Mouse (Mus musculus) hindbrain, embryonic 10.5 days (tissue): ENCODE results near the gene Olfr6. TPM values are rescaled to one million over a fixed set of nuclear protein-coding genes. Genes with fewer than 3 reads are reported as not detected.
"Not testable (repeated sequence)": the region's sequence is repeated elsewhere in the genome, so short reads cannot be mapped to it uniquely, and the experiment has no call there.

ENCODE experiments used
- DNase-seq: peaks from one replicate; pipeline ENCODE4 v3.0.0-alpha.2; 2017; ENCODE audit warnings: low spot score
- H3K27ac ChIP-seq: fragments of 300-500 bp; sonication (generic); 2 replicates; pipeline ENCODE4 v1.5.1; 2016; ENCODE audit warnings: mild to moderate bottlenecking, moderate library complexity
- H3K27me3 ChIP-seq: fragments of 300-500 bp; sonication (generic); 2 replicates; pipeline ENCODE4 v1.6.1; 2016; ENCODE audit warnings: mild to moderate bottlenecking; ENCODE audit not compliant: poor library complexity, insufficient read depth, severe bottlenecking
- H3K36me3 ChIP-seq: fragments of 300-500 bp; sonication (generic); 2 replicates; pipeline ENCODE4 v1.6.1; 2016; ENCODE audit warnings: mild to moderate bottlenecking, moderate library complexity
- H3K4me1 ChIP-seq: fragments of 300-500 bp; sonication (generic); replicated peaks from 2 replicates; pipeline ENCODE4 v1.6.1; 2016; ENCODE audit warnings: mild to moderate bottlenecking
- H3K4me3 ChIP-seq: fragments of 300-500 bp; sonication (generic); 2 replicates; pipeline ENCODE4 v1.5.1; 2016; ENCODE audit warnings: mild to moderate bottlenecking, moderate library complexity
- H3K9me3 ChIP-seq: fragments of 300-500 bp; sonication (generic); 2 replicates; pipeline ENCODE4 v1.6.1; 2016; ENCODE audit warnings: mild to moderate bottlenecking, moderate library complexity
- WGBS: fragments of 180-500 bp; shearing (Covaris S2); methylation state at CpG from one replicate; pipeline ENCODE4 v1.1.7; 2016; 5-methylcytosine and 5-hydroxymethylcytosine counted together
- polyA plus RNA-seq: library from polyadenylated mRNA; unstranded; fragments of >200 nt; fragmentation: Nextera tagmentation; extraction: Ambion mirVana; gene quantifications from 2 replicates; pipeline ENCODE4 v1.2.1, GENCODE M21; 2016

The Olfr6 gene
- not detected in 2 replicates for polyA plus RNA-seq

GRCm38 (mm10) chr7:106963837-106964236 lies at the start of gene Olfr6:
Gene Olfr6 (minus strand): TSS chr7:106963937.
- 90% methylated on average over 1 of the region's 1 CpGs for WGBS
- Histone ChIP-seq H3K27me3 (no peaks in the 10 kb centered on the region), H3K9me3 (no peaks in the 10 kb centered on the region), H3K27ac (no peak within 1 kb of the TSS), H3K4me1 (no peaks in the 10 kb centered on the region), H3K36me3 (no peaks in the 10 kb centered on the region), H3K4me3 (no peak within 1 kb of the TSS)
- DNase-seq = no peak

GRCm38 (mm10) chr7:107005972-107006371 lies 42.2 kb upstream of the Olfr6 start, which contains the start of gene Olfr2:
Gene Olfr2 (minus strand): TSS chr7:107006072.
- Histone ChIP-seq H3K27ac (no peak within 1 kb of the TSS), H3K36me3 (no peaks in the 10 kb centered on the region), H3K9me3 (no peaks in the 10 kb centered on the region), H3K4me3 (no peak within 1 kb of the TSS), H3K4me1 (no peaks in the 10 kb centered on the region), H3K27me3 (no peaks in the 10 kb centered on the region)
- 59% methylated on average over 1 of the region's 1 CpGs for WGBS
- DNase-seq = no peak

DNA sequence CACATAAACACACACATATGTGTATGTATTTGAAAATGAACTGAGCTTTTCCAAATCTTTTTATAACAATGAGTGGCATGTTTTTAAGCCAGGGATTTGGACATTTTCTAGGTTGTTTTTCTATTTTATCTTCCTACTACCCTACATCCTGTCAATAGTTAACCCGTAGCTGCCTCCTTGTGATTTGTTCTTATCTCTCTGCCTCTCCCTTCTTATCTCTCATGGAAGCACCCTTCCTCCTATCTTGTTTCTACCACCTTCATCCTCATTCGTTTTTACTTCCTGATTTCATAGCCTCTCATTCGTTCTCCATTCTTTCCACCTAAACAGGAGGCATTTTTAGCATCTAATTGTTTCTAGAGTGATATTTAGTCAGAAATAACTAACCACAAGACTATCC lies 40.4 kb upstream of the Olfr6 start:
- H3K27ac ChIP-seq = no peak overlapping the region
- no peak overlapping the region for H3K4me3 ChIP-seq
- WGBS = 60% methylated on average over 3 of the region's 3 CpGs
- no peaks in the 10 kb centered on the region for H3K36me3 ChIP-seq
- H3K9me3 ChIP-seq = no peaks in the 10 kb centered on the region
- DNase-seq = no peak
- no peaks in the 10 kb centered on the region for H3K27me3 ChIP-seq
- no peaks in the 10 kb centered on the region for H3K4me1 ChIP-seq

- no peak overlapping the region for H3K27ac ChIP-seq
- H3K4me1 ChIP-seq = no peaks in the 10 kb centered on the region
- H3K36me3 ChIP-seq = no peaks in the 10 kb centered on the region
- 90% methylated on average over 7 of the region's 7 CpGs for WGBS
- H3K9me3 ChIP-seq = no peaks in the 10 kb centered on the region
- H3K27me3 ChIP-seq = no peaks in the 10 kb centered on the region
- no peak for DNase-seq
- H3K4me3 ChIP-seq = no peak overlapping the region
Measured at GRCm38 (mm10) chr7:107000798-107001197, 37.1 kb upstream of the Olfr6 start.

DNA sequence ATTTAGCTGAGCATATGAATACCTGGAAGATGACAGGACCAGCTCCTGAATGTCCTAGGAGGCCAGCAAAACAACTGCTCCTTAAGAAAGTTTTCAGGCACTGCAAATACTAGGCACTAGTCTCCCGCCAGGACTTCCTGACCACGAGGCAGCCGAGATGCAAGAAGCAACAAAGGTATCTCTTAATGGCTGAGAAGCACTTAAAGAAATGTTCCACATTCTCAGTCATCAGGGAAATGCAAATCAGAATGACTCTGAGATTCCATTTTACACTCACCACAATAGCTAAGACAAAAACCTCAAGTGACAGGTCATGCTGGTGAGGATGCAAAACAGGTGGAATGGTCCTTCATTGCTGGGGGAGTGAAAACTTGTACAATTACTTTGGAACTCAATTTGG lies 21.5 kb upstream of the Olfr6 start:
- H3K9me3 ChIP-seq = no peaks in the 10 kb centered on the region
- H3K4me1 ChIP-seq = no peaks in the 10 kb centered on the region
- 97% methylated on average over 3 of the region's 3 CpGs for WGBS
- no peaks in the 10 kb centered on the region for H3K36me3 ChIP-seq
- H3K4me3 ChIP-seq = no peak overlapping the region
- no peak overlapping the region for H3K27ac ChIP-seq
- no peaks in the 10 kb centered on the region for H3K27me3 ChIP-seq
- DNase-seq = no peak

- WGBS = 76% methylated on average over 1 of the region's 1 CpGs
- H3K9me3 ChIP-seq = no peaks in the 10 kb centered on the region
Measured at GRCm38 (mm10) chr7:106975353-106975752, 11.6 kb upstream of the Olfr6 start, which contains the start of gene Olfr711. Gene Olfr711 (minus strand): TSS chr7:106975453.

GRCm38 (mm10) chr7:106967503-106967902 lies 3.8 kb upstream of the Olfr6 start:
- DNase-seq, H3K4me3 ChIP-seq, H3K9me3 ChIP-seq, H3K27me3 ChIP-seq, H3K4me1 ChIP-seq, H3K27ac ChIP-seq, H3K36me3 ChIP-seq: not testable (repeated sequence)

More at GRCm38 (mm10) chr7:106975353-106975752, 11.6 kb upstream of the Olfr6 start, which contains the start of gene Olfr711:
- Histone ChIP-seq H3K27me3 (no peaks in the 10 kb centered on the region), H3K4me1 (no peaks in the 10 kb centered on the region), H3K27ac (no peak within 1 kb of the TSS), H3K4me3 (no peak within 1 kb of the TSS), H3K36me3 (no peaks in the 10 kb centered on the region)
- DNase-seq = no peak

GRCm38 (mm10) chr7:106948212-106948611 lies 15.5 kb downstream of the Olfr6 start, which contains the start of gene Olfr710:
Gene Olfr710 (minus strand): TSS chr7:106948312.
- WGBS = 84% methylated on average over 3 of the region's 3 CpGs
- Histone ChIP-seq H3K27ac (no peak within 1 kb of the TSS), H3K27me3 (no peaks in the 10 kb centered on the region), H3K4me1 (no peaks in the 10 kb centered on the region), H3K36me3 (no peaks in the 10 kb centered on the region), H3K9me3 (no peaks in the 10 kb centered on the region), H3K4me3 (no peak within 1 kb of the TSS)
- no peak for DNase-seq

DNA sequence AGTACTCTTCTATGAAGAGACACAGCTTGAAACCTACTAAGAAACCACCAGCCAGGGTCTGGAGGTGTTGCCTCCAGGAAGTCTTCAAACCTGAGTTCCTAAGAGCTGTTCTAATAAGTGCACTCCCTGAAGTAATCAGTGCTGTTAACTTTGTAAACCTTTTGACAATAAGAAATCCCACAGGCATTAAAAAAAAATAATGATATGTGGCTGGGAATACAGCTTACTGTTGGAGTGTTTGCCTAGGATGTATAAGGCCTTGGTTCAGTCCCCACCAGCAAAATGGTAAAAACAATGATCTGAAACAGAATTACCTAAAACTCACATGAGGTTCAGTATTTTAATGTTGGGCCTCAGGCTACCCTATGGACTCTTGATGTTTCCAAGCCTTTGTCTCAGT lies 31.6 kb downstream of the Olfr6 start, which contains the start of gene Olfr709-ps1:
Gene Olfr709-ps1, minus strand, starts transcription at position 101 of the 400 bp plus-strand sequence.
- Histone ChIP-seq H3K36me3 (no peaks in the 10 kb centered on the region), H3K9me3 (no peaks in the 10 kb centered on the region), H3K27ac (no peak within 1 kb of the TSS), H3K27me3 (no peaks in the 10 kb centered on the region), H3K4me3 (no peak within 1 kb of the TSS), H3K4me1 (no peaks in the 10 kb centered on the region)
- DNase-seq = no peak

DNA sequence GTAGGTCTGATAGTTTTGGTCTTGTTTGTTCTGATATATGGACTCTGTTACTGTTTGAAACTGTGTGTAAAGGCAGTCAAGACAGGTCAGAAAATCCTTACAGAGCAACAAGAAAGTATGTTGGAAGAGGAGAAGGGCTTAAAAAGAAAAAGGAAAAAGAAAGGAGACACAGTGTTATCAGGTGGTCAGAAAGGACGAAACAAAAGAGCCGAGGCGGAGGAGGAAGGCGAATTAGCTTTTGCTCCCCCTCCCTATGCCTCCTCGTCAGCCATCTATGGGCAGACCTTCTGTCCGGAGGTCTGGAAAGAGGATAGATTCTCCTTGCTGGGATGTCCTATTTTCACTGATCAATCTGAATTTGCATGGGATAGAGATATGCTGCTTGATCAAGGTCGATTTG lies 42.8 kb downstream of the Olfr6 start:
- not testable (repeated sequence) for H3K4me3 ChIP-seq, H3K27me3 ChIP-seq, H3K4me1 ChIP-seq, DNase-seq, H3K27ac ChIP-seq, H3K36me3 ChIP-seq, H3K9me3 ChIP-seq
- WGBS = 91% methylated on average over 7 of the region's 7 CpGs

GRCm38 (mm10) chr7:106907676-106908075 lies 56.1 kb downstream of the Olfr6 start, which contains the start of gene Olfr1532-ps1:
Gene Olfr1532-ps1 (plus strand): TSS chr7:106908001.
- WGBS = 80% methylated on average over 2 of the region's 2 CpGs
- H3K9me3 ChIP-seq = no peaks in the 10 kb centered on the region
- no peak within 1 kb of the TSS for H3K4me3 ChIP-seq
- H3K27ac ChIP-seq = no peak within 1 kb of the TSS
- no peaks in the 10 kb centered on the region for H3K36me3 ChIP-seq
- H3K4me1 ChIP-seq = no peaks in the 10 kb centered on the region
- no peak for DNase-seq
- no peaks in the 10 kb centered on the region for H3K27me3 ChIP-seq

Other genes starting within 250 kb of the Olfr6 start
- not detected in 2 replicates for gene Olfr695, start 247.5 kb downstream of the Olfr6 start, polyA plus RNA-seq
- not detected in 2 replicates for gene Olfr697, start 221.5 kb downstream of the Olfr6 start, polyA plus RNA-seq
- gene Olfr698, start 208.5 kb downstream of the Olfr6 start, polyA plus RNA-seq = not detected in 2 replicates
- not detected in 2 replicates for gene Olfr699, start 170.7 kb downstream of the Olfr6 start, polyA plus RNA-seq
- gene Olfr700, start 155.1 kb downstream of the Olfr6 start, polyA plus RNA-seq = not detected in 2 replicates
- not detected in 2 replicates for gene Olfr701, start 149.8 kb downstream of the Olfr6 start, polyA plus RNA-seq
- not detected in 2 replicates for gene Olfr702, start 130.0 kb downstream of the Olfr6 start, polyA plus RNA-seq
- not detected in 2 replicates for gene Olfr703, start 120.6 kb downstream of the Olfr6 start, polyA plus RNA-seq
- gene Olfr704, start 100.8 kb downstream of the Olfr6 start, polyA plus RNA-seq = not detected in 2 replicates
- not detected in 2 replicates for gene Olfr705, start 87.0 kb downstream of the Olfr6 start, polyA plus RNA-seq
- gene Olfr706, start 75.8 kb downstream of the Olfr6 start, polyA plus RNA-seq = not detected in 2 replicates
- gene Olfr707, start 62.7 kb downstream of the Olfr6 start, polyA plus RNA-seq = not detected in 2 replicates
- gene Olfr1532-ps1, start 55.9 kb downstream of the Olfr6 start, polyA plus RNA-seq = not detected in 2 replicates
- gene Olfr709-ps1, start 31.7 kb downstream of the Olfr6 start, polyA plus RNA-seq = not detected in 2 replicates
- gene Olfr710, start 15.6 kb downstream of the Olfr6 start, polyA plus RNA-seq = not detected in 2 replicates
- not detected in 2 replicates for gene Olfr711, start 11.5 kb upstream of the Olfr6 start, polyA plus RNA-seq
- gene Olfr2, start 42.1 kb upstream of the Olfr6 start, polyA plus RNA-seq = not detected in 2 replicates
- gene Olfr713, start 67.2 kb upstream of the Olfr6 start, polyA plus RNA-seq = not detected in 2 replicates
- not detected in 2 replicates for gene Olfr714, start 107.0 kb upstream of the Olfr6 start, polyA plus RNA-seq
- gene Olfr17, start 129.3 kb upstream of the Olfr6 start, polyA plus RNA-seq = not detected in 2 replicates
- gene Olfr715b, start 146.4 kb upstream of the Olfr6 start, polyA plus RNA-seq = not detected in 2 replicates
- not detected in 2 replicates for gene Olfr715, start 167.1 kb upstream of the Olfr6 start, polyA plus RNA-seq
- gene Olfr716, start 174.4 kb upstream of the Olfr6 start, polyA plus RNA-seq = not detected in 2 replicates
- not detected in 2 replicates for gene Nlrp14, start 203.1 kb upstream of the Olfr6 start, polyA plus RNA-seq
- gene Rbmxl2, start 245.5 kb upstream of the Olfr6 start, polyA plus RNA-seq = not detected in 2 replicates